12 mouse cellular contexts compared by ENCODE assay signal in genomic region chr16:95739522-95739921, GRCm38 (mm10). TPM values are rescaled to one million over a fixed set of nuclear protein-coding genes. Genes with fewer than 3 reads are reported as not detected.
DNase-seq lines count a peak whose midpoint lies in the region; ATAC-seq and TF ChIP-seq lines count a peak whose summit lies in the region.
"Had no signal": no experiment of that assay in that cellular context is flagged by ENCODE, and none has a peak within 500 bp of the region (broad histone marks: within the 10 kb centered on the region; RNA-seq: fewer than 3 reads in every experiment).

No protein-coding gene starts in this region.

- WGBS in heart, embryonic 12.5 days, result 79% methylated on average over 6 of the region's 6 CpGs
- 73% methylated on average over 6 of the region's 6 CpGs for WGBS in lung, postnatal 0 days

- no peak for TF ChIP-seq CTCF in lung, postnatal 0 days (IDR thresholded peaks at IDR 0.05)

- no peaks in the 10 kb centered on the region for H3K27me3 ChIP-seq in heart, embryonic 12.5 days (replicated peaks)
- H3K27me3 ChIP-seq in lung, postnatal 0 days (replicated peaks; ENCODE audit: insufficient read depth, low read length), result no peaks in the 10 kb centered on the region
- H3K27me3 ChIP-seq: embryonic facial prominence, embryonic 13.5 days had no signal

- 0 out of 2 replicates have a peak, but pooled peaks cover 6% of the 10 kb centered on the region for H3K4me1 ChIP-seq in heart, embryonic 12.5 days (replicated peaks)
- H3K4me1 ChIP-seq in lung, postnatal 0 days (ENCODE audit: insufficient read depth, low read depth, low read length), result peaks cover 6% of the 10 kb centered on the region; the same call in 1 of the 2 replicates

- no peak overlapping the region for H3K27ac ChIP-seq in heart, embryonic 12.5 days (ENCODE audit: poor library complexity, severe bottlenecking)
- no peak overlapping the region for H3K27ac ChIP-seq in lung, postnatal 0 days (ENCODE audit: low read length)
- H3K27ac ChIP-seq: embryonic facial prominence, embryonic 13.5 days; liver, embryonic 14.5 days had no signal

- H3K9ac ChIP-seq in heart, embryonic 12.5 days, result no peak overlapping the region
- no peak overlapping the region for H3K9ac ChIP-seq in lung, postnatal 0 days (replicated peaks; ENCODE audit: low read depth)
- H3K9ac ChIP-seq: embryonic facial prominence, embryonic 13.5 days; liver, embryonic 14.5 days had no signal

- H3K9me3 ChIP-seq in heart, embryonic 12.5 days (replicated peaks), result no peaks in the 10 kb centered on the region
- no peaks in the 10 kb centered on the region for H3K9me3 ChIP-seq in lung, postnatal 0 days (ENCODE audit: low read length)
- H3K9me3 ChIP-seq: embryonic facial prominence, embryonic 13.5 days had no signal

- H3K4me2 ChIP-seq in heart, embryonic 12.5 days, result no peak overlapping the region
- H3K4me2 ChIP-seq in lung, postnatal 0 days (replicated peaks; ENCODE audit: low read depth, low read length), result no peak overlapping the region
- H3K4me2 ChIP-seq: embryonic facial prominence, embryonic 13.5 days had no signal

- intact Hi-C loops in left cerebral cortex, postnatal 14 days (cut with DNase I), result no loop called here

- H3K4me3 ChIP-seq in heart, embryonic 12.5 days, result no peak overlapping the region
- H3K4me3 ChIP-seq in lung, postnatal 0 days (ENCODE audit: low read depth, low read length), result no peak overlapping the region
- H3K4me3 ChIP-seq: embryonic facial prominence, embryonic 13.5 days had no signal

- no peaks in the 10 kb centered on the region for H3K36me3 ChIP-seq in heart, embryonic 12.5 days
- no peaks in the 10 kb centered on the region for H3K36me3 ChIP-seq in lung, postnatal 0 days (ENCODE audit: insufficient read depth, low read length)
- H3K36me3 ChIP-seq: embryonic facial prominence, embryonic 13.5 days had no signal

- ATAC-seq in heart, embryonic 12.5 days (ENCODE audit: insufficient number of reproducible peaks, low FRiP score), result no peak
- ATAC-seq in lung, postnatal 0 days, result no peak

- DNase-seq in cerebellum, postnatal 10 days, result peak; percentile 45 to 62
- no peak for DNase-seq in cerebellum, postnatal 4 days (ENCODE audit: low spot score in 2 of 2)
- peak; percentile 68 for DNase-seq in right cerebral cortex, adult 18-20 months
- DNase-seq in right cerebral cortex, postnatal 4 days, result no peak
- DNase-seq in left cerebral cortex, postnatal 14 days (ENCODE audit: low spot score in 2 of 2), result peak; percentile 63 to 74
- DNase-seq in right cerebral cortex, postnatal 36 days (ENCODE audit: low spot score in 2 of 2), result peak; percentile 57 to 61
- no peak for DNase-seq in lung, postnatal 0 days (ENCODE audit: low spot score)
- DNase-seq: heart, postnatal 14 days; kidney, postnatal 14 days had no signal

- TF ChIP-seq EP300 in lung, postnatal 0 days (IDR thresholded peaks at IDR 0.05), result no peak

RNA-seq across cellular contexts. Expression of gene Ets2, which starts 37.6 kb away (rescaled TPM):
- 10 to 100 TPM; 53.0 to 59.9 TPM for total RNA-seq in left cerebral cortex, postnatal 14 days (2021)
- polyA plus RNA-seq in heart, embryonic 12.5 days (2016; fragmentation: Nextera tagmentation; extraction: Ambion mirVana), result 52.0 and 59.0 TPM in 2 replicates
- polyA plus RNA-seq in lung, postnatal 0 days (2015; fragmentation: Nextera tagmentation; extraction: Ambion mirVana), result 71.2 and 75.5 TPM in 2 replicates

Comparison
In these comparisons a context has a peak if more than half of its experiments do, and no peak if none do; other contexts are left out.
1. DNase-seq: peak in cerebellum, postnatal 10 days (2 of 2), right cerebral cortex, adult 18-20 months (single experiment), left cerebral cortex, postnatal 14 days (2 of 2) and right cerebral cortex, postnatal 36 days (2 of 2); none in cerebellum, postnatal 4 days (0 of 2), right cerebral cortex, postnatal 4 days (single experiment) and lung, postnatal 0 days (single experiment).